Mouse (Mus musculus) stomach, embryonic 14.5 days (tissue): ENCODE results near the gene Gcn1l1. TPM values are rescaled to one million over a fixed set of nuclear protein-coding genes. Genes with fewer than 3 reads are reported as not detected.

Source experiments
- ATAC-seq: fragments of 200-750 bp; cut with Nextera tagmentation; 2 replicates; pipeline ENCODE4 v1.8.0; 2017; ENCODE audit warnings: low read depth, moderate TSS enrichment; ENCODE audit not compliant: insufficient number of reproducible peaks, insufficient read depth, low FRiP score
- H3K27ac ChIP-seq: fragments of 300-500 bp; sonication (generic); 2 replicates; pipeline ENCODE4 v1.5.1; 2014; ENCODE audit warnings: mild to moderate bottlenecking, low read length, moderate library complexity, mixed read lengths
- H3K27me3 ChIP-seq: fragments of 300-500 bp; sonication (generic); 2 replicates; pipeline ENCODE4 v1.6.1; 2014; ENCODE audit warnings: low read length, control low read depth, mixed read lengths; ENCODE audit not compliant: control insufficient read depth, insufficient read depth
- H3K36me3 ChIP-seq: fragments of 300-500 bp; sonication (generic); 2 replicates; pipeline ENCODE4 v1.6.1; 2014; ENCODE audit warnings: mild to moderate bottlenecking, control low read depth, low read length, moderate library complexity, mixed read lengths; ENCODE audit not compliant: control insufficient read depth, insufficient read depth
- H3K4me1 ChIP-seq: fragments of 300-500 bp; sonication (generic); 2 replicates; pipeline ENCODE4 v1.6.1; 2014; ENCODE audit warnings: low read length, control low read depth, mixed read lengths; ENCODE audit not compliant: control insufficient read depth, insufficient read depth
- H3K4me2 ChIP-seq: fragments of 300-500 bp; sonication (generic); replicated peaks from 2 replicates; pipeline ENCODE4 v1.6.1; 2014; ENCODE audit warnings: low read depth, low read length, control low read depth
- H3K4me3 ChIP-seq: fragments of 300-500 bp; sonication (generic); 2 replicates; pipeline ENCODE4 v1.5.1; 2014; ENCODE audit warnings: low read depth, low read length, control low read depth
- H3K9ac ChIP-seq: fragments of 300-500 bp; sonication (generic); replicated peaks from 2 replicates; pipeline ENCODE4 v1.6.1; 2014; ENCODE audit warnings: low read depth, mild to moderate bottlenecking, control low read depth, low read length, moderate library complexity, mixed read lengths
- H3K9me3 ChIP-seq: fragments of 300-500 bp; sonication (generic); 2 replicates; pipeline ENCODE4 v1.6.1; 2016; ENCODE audit warnings: low read depth, low read length, control low read depth; ENCODE audit not compliant: control insufficient read depth
- WGBS: fragments of 180-500 bp; shearing (Covaris S2); extraction: QIAGEN DNeasy Blood & Tissue Kit; methylation state at CpG from one replicate; pipeline ENCODE4 v1.1.7; 2014; 5-methylcytosine and 5-hydroxymethylcytosine counted together
- polyA plus RNA-seq: library from polyadenylated mRNA; unstranded; fragments of >200 nt; fragmentation: Nextera tagmentation; extraction: Ambion mirVana; gene quantifications from 2 replicates; pipeline ENCODE4 v1.2.1, GENCODE M21; 2014

Gene Gcn1l1
- polyA plus RNA-seq, 1 experiment from 2014 or later, result 42.3 TPM

- no peak overlapping the region for H3K4me3 ChIP-seq
- no peak overlapping the region for H3K4me2 ChIP-seq
- WGBS, result 86% methylated on average over 2 of the region's 2 CpGs
- peaks cover 85% of the 10 kb centered on the region for H3K36me3 ChIP-seq
- no peaks in the 10 kb centered on the region for H3K4me1 ChIP-seq
- H3K9ac ChIP-seq, result no peak overlapping the region
- ATAC-seq, result no peak
- H3K27ac ChIP-seq, result no peak overlapping the region
- no peaks in the 10 kb centered on the region for H3K27me3 ChIP-seq
- H3K9me3 ChIP-seq, result peaks cover 6% of the 10 kb centered on the region; the same call in 1 of the 2 replicates
These were observed 21.7 kb downstream of the Gcn1l1 start for GRCm38 (mm10) chr5:115586780-115587179.

GRCm38 (mm10) chr5:115591028-115591427 lies 26.0 kb downstream of the Gcn1l1 start:
- H3K27me3 ChIP-seq, result no peaks in the 10 kb centered on the region
- H3K27ac ChIP-seq, result no peak overlapping the region
- WGBS, result 83% methylated on average over 11 of the region's 11 CpGs
- no peak overlapping the region for H3K4me2 ChIP-seq
- H3K4me1 ChIP-seq, result no peaks in the 10 kb centered on the region
- no peak overlapping the region for H3K9ac ChIP-seq
- ATAC-seq, result no peak
- H3K4me3 ChIP-seq, result no peak overlapping the region
- H3K9me3 ChIP-seq, result no peaks in the 10 kb centered on the region
- H3K36me3 ChIP-seq, result peaks cover 84% of the 10 kb centered on the region

GRCm38 (mm10) chr5:115591506-115591905 lies 26.5 kb downstream of the Gcn1l1 start:
- Histone ChIP-seq H3K9me3 (no peaks in the 10 kb centered on the region), H3K9ac (no peak overlapping the region), H3K27ac (no peak overlapping the region), H3K4me3 (no peak overlapping the region), H3K36me3 (peaks cover 83% of the 10 kb centered on the region), H3K27me3 (no peaks in the 10 kb centered on the region), H3K4me2 (no peak overlapping the region), H3K4me1 (no peaks in the 10 kb centered on the region)
- 91% methylated on average over 2 of the region's 2 CpGs for WGBS
- ATAC-seq, result no peak

- Histone ChIP-seq H3K36me3 (peaks cover 61% of the 10 kb centered on the region), H3K4me1 (no peaks in the 10 kb centered on the region), H3K4me2 (no peak overlapping the region), H3K9me3 (no peaks in the 10 kb centered on the region), H3K4me3 (no peak overlapping the region), H3K27me3 (no peaks in the 10 kb centered on the region), H3K9ac (no peak overlapping the region), H3K27ac (no peak overlapping the region)
- no peak for ATAC-seq
- WGBS, result 95% methylated on average over 6 of the region's 6 CpGs
These were observed 38.5 kb downstream of the Gcn1l1 start for GRCm38 (mm10) chr5:115603561-115603960.

- H3K27ac ChIP-seq, result no peak overlapping the region
- ATAC-seq, result no peak
- H3K9me3 ChIP-seq, result no peaks in the 10 kb centered on the region
- 89% methylated on average over 11 of the region's 11 CpGs for WGBS
- no peak overlapping the region for H3K4me2 ChIP-seq
- H3K4me3 ChIP-seq, result no peak overlapping the region
- H3K4me1 ChIP-seq, result no peaks in the 10 kb centered on the region
- no peaks in the 10 kb centered on the region for H3K27me3 ChIP-seq
- H3K9ac ChIP-seq, result no peak overlapping the region
- H3K36me3 ChIP-seq, result peaks cover 90% of the 10 kb centered on the region
These were observed 46.5 kb downstream of the Gcn1l1 start for GRCm38 (mm10) chr5:115611566-115611965.

- WGBS, result 90% methylated on average over 9 of the region's 9 CpGs
- Histone ChIP-seq H3K4me1 (no peaks in the 10 kb centered on the region), H3K27me3 (no peaks in the 10 kb centered on the region), H3K36me3 (peaks cover 95% of the 10 kb centered on the region), H3K4me3 (no peak overlapping the region), H3K9me3 (no peaks in the 10 kb centered on the region), H3K9ac (no peak overlapping the region), H3K27ac (no peak overlapping the region), H3K4me2 (no peak overlapping the region)
- no peak for ATAC-seq
These were observed 48.3 kb downstream of the Gcn1l1 start for GRCm38 (mm10) chr5:115613332-115613731.

- no peaks in the 10 kb centered on the region for H3K9me3 ChIP-seq
- no peak overlapping the region for H3K9ac ChIP-seq
- H3K27me3 ChIP-seq, result no peaks in the 10 kb centered on the region
- H3K4me1 ChIP-seq, result 0 out of 2 replicates have a peak, but pooled peaks cover 3% of the 10 kb centered on the region
- no peak overlapping the region for H3K27ac ChIP-seq
- H3K4me2 ChIP-seq, result no peak overlapping the region
- no peak for ATAC-seq
- H3K4me3 ChIP-seq, result no peak overlapping the region
- WGBS, result 82% methylated on average over 7 of the region's 7 CpGs
- peaks cover 86% of the 10 kb centered on the region for H3K36me3 ChIP-seq
These were observed 49.9 kb downstream of the Gcn1l1 start for GRCm38 (mm10) chr5:115614948-115615347.

GRCm38 (mm10) chr5:115619690-115620089 lies 54.6 kb downstream of the Gcn1l1 start:
- Histone ChIP-seq H3K36me3 (peaks cover 58% of the 10 kb centered on the region), H3K4me3 (no peak overlapping the region), H3K9ac (no peak overlapping the region), H3K4me1 (0 out of 2 replicates have a peak, but pooled peaks cover 3% of the 10 kb centered on the region), H3K4me2 (no peak overlapping the region), H3K27me3 (no peaks in the 10 kb centered on the region), H3K9me3 (no peaks in the 10 kb centered on the region), H3K27ac (no peak overlapping the region)
- ATAC-seq, result peak; percentile 81
- 63% methylated on average over 15 of the region's 15 CpGs for WGBS

GRCm38 (mm10) chr5:115622686-115623085 lies 57.6 kb downstream of the Gcn1l1 start:
- ATAC-seq, result no peak
- peaks cover 28% of the 10 kb centered on the region for H3K36me3 ChIP-seq

More at GRCm38 (mm10) chr5:115622686-115623085, 57.6 kb downstream of the Gcn1l1 start:
- Histone ChIP-seq H3K27ac (no peak overlapping the region), H3K4me3 (no peak overlapping the region), H3K9ac (no peak overlapping the region), H3K4me1 (0 out of 2 replicates have a peak, but pooled peaks cover 3% of the 10 kb centered on the region), H3K27me3 (no peaks in the 10 kb centered on the region), H3K4me2 (no peak overlapping the region), H3K9me3 (no peaks in the 10 kb centered on the region)
- 87% methylated on average over 7 of the region's 7 CpGs for WGBS
